Mouse (Mus musculus): ENCODE data around the gene Dap. TPM values are rescaled to one million over a fixed set of nuclear protein-coding genes. Genes with fewer than 3 reads are reported as not detected.

Dap gene
- polyA plus RNA-seq, 1 experiment, result 21.9 TPM

- Histone ChIP-seq H3K27me3 (ENCODE audit: control insufficient read depth, insufficient read depth, low read length) (no peaks in the 10 kb centered on the region), H3K4me1 (ENCODE audit: control insufficient read depth, insufficient read depth, low read length) (no peaks in the 10 kb centered on the region), H3K4me3 (replicated peaks; ENCODE audit: insufficient read depth, low read depth, low read length) (no peak overlapping the region), H3K27ac (ENCODE audit: insufficient read depth, low read length) (no peak overlapping the region)
- 89% methylated on average over 6 of the region's 6 CpGs for WGBS
- TF ChIP-seq POLR2A (IDR thresholded peaks at IDR 0.05; ENCODE audit: borderline replicate concordance, insufficient read depth, low read length) (no peak), CTCF (IDR thresholded peaks at IDR 0.05; ENCODE audit: borderline replicate concordance, insufficient read depth, low read depth, low read length) (no peak)
- no peak for DNase-seq
These were observed 2.4 kb downstream of the Dap start for GRCm38 (mm10) chr15:31226464-31226863.

GRCm38 (mm10) chr15:31227793-31228192 is 3.7 kb downstream of the Dap start:
- no peak overlapping the region for H3K4me3 ChIP-seq (replicated peaks; ENCODE audit: insufficient read depth, low read depth, low read length)
- no peak for DNase-seq
- WGBS, result 91% methylated on average over 8 of the region's 8 CpGs
- no peaks in the 10 kb centered on the region for H3K4me1 ChIP-seq (ENCODE audit: control insufficient read depth, insufficient read depth, low read length)
- no peak overlapping the region for H3K27ac ChIP-seq (ENCODE audit: insufficient read depth, low read length)
- no peaks in the 10 kb centered on the region for H3K27me3 ChIP-seq (ENCODE audit: control insufficient read depth, insufficient read depth, low read length)
- TF ChIP-seq POLR2A (IDR thresholded peaks at IDR 0.05; ENCODE audit: borderline replicate concordance, insufficient read depth, low read length) (no peak), CTCF (IDR thresholded peaks at IDR 0.05; ENCODE audit: borderline replicate concordance, insufficient read depth, low read depth, low read length) (no peak)

GRCm38 (mm10) chr15:31233006-31233405 is 8.9 kb downstream of the Dap start:
- no peaks in the 10 kb centered on the region for H3K27me3 ChIP-seq (ENCODE audit: control insufficient read depth, insufficient read depth, low read length)
- DNase-seq, result no peak
- TF ChIP-seq POLR2A (IDR thresholded peaks at IDR 0.05; ENCODE audit: borderline replicate concordance, insufficient read depth, low read length), result no peak
- no peak for TF ChIP-seq CTCF (IDR thresholded peaks at IDR 0.05; ENCODE audit: borderline replicate concordance, insufficient read depth, low read depth, low read length)
- H3K4me3 ChIP-seq (replicated peaks; ENCODE audit: insufficient read depth, low read depth, low read length), result no peak overlapping the region
- H3K4me1 ChIP-seq (ENCODE audit: control insufficient read depth, insufficient read depth, low read length), result no peaks in the 10 kb centered on the region
- WGBS, result 95% methylated on average over 1 of the region's 1 CpGs
- no peak overlapping the region for H3K27ac ChIP-seq (ENCODE audit: insufficient read depth, low read length)

GRCm38 (mm10) chr15:31235794-31236548 is 11.9 kb downstream of the Dap start:
- Histone ChIP-seq H3K27me3 (ENCODE audit: control insufficient read depth, insufficient read depth, low read length) (no peaks in the 10 kb centered on the region), H3K4me3 (replicated peaks; ENCODE audit: insufficient read depth, low read depth, low read length) (no peak overlapping the region), H3K4me1 (ENCODE audit: control insufficient read depth, insufficient read depth, low read length) (peaks cover 9% of the 10 kb centered on the region), H3K27ac (ENCODE audit: insufficient read depth, low read length) (no peak overlapping the region)
- DNase-seq, result no peak
- TF ChIP-seq CTCF (IDR thresholded peaks at IDR 0.05; ENCODE audit: borderline replicate concordance, insufficient read depth, low read depth, low read length) (no peak), POLR2A (IDR thresholded peaks at IDR 0.05; ENCODE audit: borderline replicate concordance, insufficient read depth, low read length) (no peak)
- 90% methylated on average over 9 of the region's 9 CpGs for WGBS

- TF ChIP-seq POLR2A (IDR thresholded peaks at IDR 0.05; ENCODE audit: borderline replicate concordance, insufficient read depth, low read length) (no peak), CTCF (IDR thresholded peaks at IDR 0.05; ENCODE audit: borderline replicate concordance, insufficient read depth, low read depth, low read length) (no peak)
- no peak for DNase-seq
- Histone ChIP-seq H3K4me3 (replicated peaks; ENCODE audit: insufficient read depth, low read depth, low read length) (no peak overlapping the region), H3K27ac (ENCODE audit: insufficient read depth, low read length) (no peak overlapping the region), H3K27me3 (ENCODE audit: control insufficient read depth, insufficient read depth, low read length) (no peaks in the 10 kb centered on the region), H3K4me1 (ENCODE audit: control insufficient read depth, insufficient read depth, low read length) (peaks cover 9% of the 10 kb centered on the region)
- WGBS, result 93% methylated on average over 9 of the region's 9 CpGs
These were observed 12.4 kb downstream of the Dap start for GRCm38 (mm10) chr15:31236549-31236907.

- 78% methylated on average over 11 of the region's 11 CpGs for WGBS
- TF ChIP-seq CTCF (IDR thresholded peaks at IDR 0.05; ENCODE audit: borderline replicate concordance, insufficient read depth, low read depth, low read length), result no peak
- no peak for TF ChIP-seq POLR2A (IDR thresholded peaks at IDR 0.05; ENCODE audit: borderline replicate concordance, insufficient read depth, low read length)
- Histone ChIP-seq H3K4me1 (ENCODE audit: control insufficient read depth, insufficient read depth, low read length) (peaks cover 9% of the 10 kb centered on the region), H3K4me3 (replicated peaks; ENCODE audit: insufficient read depth, low read depth, low read length) (no peak overlapping the region), H3K27ac (ENCODE audit: insufficient read depth, low read length) (no peak overlapping the region), H3K27me3 (ENCODE audit: control insufficient read depth, insufficient read depth, low read length) (no peaks in the 10 kb centered on the region)
- DNase-seq, result no peak
These were observed 13.3 kb downstream of the Dap start for GRCm38 (mm10) chr15:31237368-31237767.

GRCm38 (mm10) chr15:31237898-31238297 is 13.8 kb downstream of the Dap start:
- Histone ChIP-seq H3K4me3 (replicated peaks; ENCODE audit: insufficient read depth, low read depth, low read length) (no peak overlapping the region), H3K27me3 (ENCODE audit: control insufficient read depth, insufficient read depth, low read length) (no peaks in the 10 kb centered on the region), H3K27ac (ENCODE audit: insufficient read depth, low read length) (no peak overlapping the region), H3K4me1 (ENCODE audit: control insufficient read depth, insufficient read depth, low read length) (peaks cover 9% of the 10 kb centered on the region)
- 84% methylated on average over 5 of the region's 5 CpGs for WGBS
- DNase-seq, result no peak
- TF ChIP-seq POLR2A (IDR thresholded peaks at IDR 0.05; ENCODE audit: borderline replicate concordance, insufficient read depth, low read length) (no peak), CTCF (IDR thresholded peaks at IDR 0.05; ENCODE audit: borderline replicate concordance, insufficient read depth, low read depth, low read length) (no peak)

GRCm38 (mm10) chr15:31238611-31239010 is 14.5 kb downstream of the Dap start:
- H3K27ac ChIP-seq (ENCODE audit: insufficient read depth, low read length), result no peak overlapping the region
- no peak overlapping the region for H3K4me3 ChIP-seq (replicated peaks; ENCODE audit: insufficient read depth, low read depth, low read length)
- no peaks in the 10 kb centered on the region for H3K27me3 ChIP-seq (ENCODE audit: control insufficient read depth, insufficient read depth, low read length)
- TF ChIP-seq CTCF (IDR thresholded peaks at IDR 0.05; ENCODE audit: borderline replicate concordance, insufficient read depth, low read depth, low read length) (no peak), POLR2A (IDR thresholded peaks at IDR 0.05; ENCODE audit: borderline replicate concordance, insufficient read depth, low read length) (no peak)
- DNase-seq, result no peak
- 91% methylated on average over 11 of the region's 11 CpGs for WGBS
- H3K4me1 ChIP-seq (ENCODE audit: control insufficient read depth, insufficient read depth, low read length), result peaks cover 9% of the 10 kb centered on the region

All from cerebellum, adult 2 months (tissue).